Mouse (Mus musculus): Measurements from ENCODE around the gene Ccdc6.

DNA sequence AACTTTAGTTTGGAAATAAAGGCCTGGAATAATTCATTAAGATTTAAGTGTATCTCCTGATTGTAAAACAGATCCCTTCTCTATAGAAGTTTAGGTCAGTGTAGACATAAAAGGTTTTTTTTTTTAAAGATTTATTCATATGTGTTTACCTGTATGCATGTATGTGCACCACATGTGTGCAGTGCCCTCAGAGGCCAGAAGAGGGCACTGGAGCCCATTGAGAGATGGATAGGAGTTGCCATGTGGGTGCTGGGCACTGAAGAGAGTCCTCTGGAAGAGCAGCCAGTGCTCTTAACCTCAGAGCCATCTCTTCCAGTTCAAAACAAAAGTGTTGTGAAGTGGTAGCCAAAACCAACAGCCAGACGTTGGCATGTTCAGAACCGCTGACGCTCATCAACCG is 5.2 kb downstream of the Ccdc6 start:
- TF ChIP-seq CTCF (IDR thresholded peaks at IDR 0.05; ENCODE audit: low read depth, low read length) (no peak), TAL1 (conservative IDR thresholded peaks at IDR 0.05; ENCODE audit: low read depth, low read length) (no peak)
